Mouse (Mus musculus) brain, embryonic 14.5 days (tissue): ENCODE measurements at regions not wholly inside any gene's neighbourhood (a gene's known extent, or its start where the extent isn't known, plus 50 kb on each side); places are given as distances from the start of the nearest gene placed in this dataset.

Experiments
- DNase-seq: peaks from one replicate; pipeline ENCODE4 v3.0.0-alpha.2; 2011; ENCODE audit warnings: low read depth
- CTCF ChIP-seq: fragments of 200-500 bp; IDR thresholded peaks from 2 replicates; pipeline ENCODE4 v1.5.1; 2012; ENCODE audit warnings: inconsistent platforms, mild to moderate bottlenecking, moderate library complexity, borderline replicate concordance; ENCODE audit not compliant: insufficient read depth, insufficient read length; ENCODE audit errors: extremely low read depth
- POLR2A ChIP-seq: fragments of 200-500 bp; IDR thresholded peaks from 2 replicates; pipeline ENCODE4 v1.6.1; 2012; ENCODE audit warnings: mild to moderate bottlenecking, inconsistent platforms, borderline replicate concordance; ENCODE audit not compliant: poor library complexity, insufficient read depth, insufficient read length, severe bottlenecking; ENCODE audit errors: extremely low read depth

GRCm38 (mm10) chr14:99434645-99435044, 136.2 kb downstream of the Klf5 start:
- DNase-seq: no peak
- TF ChIP-seq POLR2A: no peak
- no peak for TF ChIP-seq CTCF

DNA sequence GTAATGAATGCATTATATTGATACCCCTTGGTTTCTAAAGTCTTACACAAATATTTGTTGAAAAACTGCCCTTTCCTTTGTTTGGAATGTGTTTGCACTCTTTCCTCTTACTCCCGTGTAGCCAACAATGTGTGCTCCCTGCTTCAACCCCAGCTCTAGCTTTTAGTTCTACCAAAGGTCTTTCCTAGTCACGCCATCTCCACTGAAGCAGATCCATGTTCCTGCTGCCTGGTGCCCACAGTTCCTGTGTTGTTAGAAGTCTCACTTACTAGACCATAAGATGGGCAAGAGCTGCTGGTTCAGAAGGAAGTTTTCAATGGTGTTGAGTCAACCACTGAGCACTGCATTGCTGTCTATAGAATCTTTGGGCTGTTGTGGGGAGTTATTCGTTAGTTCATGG, 137.0 kb downstream of the Klf5 start:
- TF ChIP-seq CTCF (no peak), POLR2A (no peak)
- DNase-seq: no peak

GRCm38 (mm10) chr14:99436051-99436450, 137.6 kb downstream of the Klf5 start:
- no peak for TF ChIP-seq CTCF
- no peak for TF ChIP-seq POLR2A
- no peak for DNase-seq

GRCm38 (mm10) chr14:99449112-99449511, 150.6 kb downstream of the Klf5 start:
- TF ChIP-seq POLR2A: no peak
- TF ChIP-seq CTCF: no peak
- DNase-seq: no peak

DNA sequence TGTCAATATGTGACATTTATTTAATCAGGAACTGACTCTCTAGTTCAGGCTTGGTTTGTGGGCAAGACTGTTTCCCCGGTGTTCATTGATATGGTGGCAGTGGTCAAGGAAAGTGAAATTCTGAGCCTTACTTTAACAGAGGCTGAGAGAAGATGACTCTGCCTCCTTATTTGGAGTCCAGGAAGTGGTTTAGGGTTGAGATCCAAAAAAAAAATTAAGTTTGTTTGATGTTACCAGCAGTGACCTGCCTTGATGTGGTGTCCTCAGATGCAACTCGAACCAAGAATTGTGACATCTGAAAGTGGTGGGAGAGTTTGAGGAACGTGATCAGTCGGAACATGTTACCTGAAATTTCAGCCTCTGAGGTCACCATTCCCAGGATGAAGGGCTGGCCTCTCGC, 151.4 kb downstream of the Klf5 start:
- TF ChIP-seq CTCF: no peak
- DNase-seq: no peak

GRCm38 (mm10) chr14:99451110-99451795, 152.8 kb downstream of the Klf5 start:
- TF ChIP-seq POLR2A (no peak), CTCF (no peak)
- DNase-seq: no peak

- TF ChIP-seq CTCF (no peak), POLR2A (no peak)
- DNase-seq: no peak
Observed at GRCm38 (mm10) chr14:99453916-99454315, 155.4 kb downstream of the Klf5 start.

- TF ChIP-seq POLR2A (no peak), CTCF (no peak)
Observed at GRCm38 (mm10) chr14:99456555-99456954, 158.1 kb downstream of the Klf5 start.

DNA sequence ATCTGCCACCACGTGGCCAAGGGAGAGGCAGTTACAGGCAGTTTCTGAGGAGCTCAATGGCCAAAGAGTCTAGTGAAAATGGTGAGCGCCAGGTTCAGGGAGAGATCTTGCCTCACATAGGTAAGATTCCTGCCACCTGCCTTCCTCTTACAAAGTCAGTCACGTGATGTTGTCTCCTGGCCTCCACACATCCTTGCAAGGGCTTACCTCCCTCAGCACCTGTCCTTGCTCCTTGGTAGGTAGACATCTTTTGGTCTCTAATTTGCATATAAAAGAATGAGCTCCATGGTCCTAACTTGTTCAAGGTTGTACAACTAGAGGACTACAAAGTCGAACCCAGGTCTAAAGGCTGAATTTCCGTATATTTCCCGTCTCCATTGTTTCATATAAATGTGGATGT, 159.1 kb downstream of the Klf5 start:
- DNase-seq: no peak
- TF ChIP-seq CTCF (no peak), POLR2A (no peak)

More at GRCm38 (mm10) chr14:99456555-99456954, 158.1 kb downstream of the Klf5 start:
- DNase-seq: no peak

DNA sequence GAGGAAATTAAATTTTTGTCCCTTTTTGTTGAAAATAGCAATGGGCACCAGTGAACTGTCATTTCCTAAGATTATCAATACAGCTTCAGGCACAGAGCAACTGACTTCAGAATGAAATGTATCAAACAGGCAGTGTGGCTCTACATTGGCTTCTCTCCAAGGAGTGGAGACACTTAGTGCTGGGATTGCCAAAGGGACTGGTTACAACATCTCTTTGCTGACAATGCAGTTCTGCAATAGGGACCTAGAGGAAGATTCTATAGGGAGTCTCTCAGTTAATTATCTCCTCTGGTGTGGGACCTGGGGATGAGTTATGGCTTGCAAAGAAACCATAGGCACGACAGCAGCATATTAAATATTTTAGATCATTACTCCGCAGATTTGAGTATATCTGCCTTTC, 173.6 kb downstream of the Klf5 start:
- no peak for TF ChIP-seq CTCF
- no peak for TF ChIP-seq POLR2A
- DNase-seq: peak; percentile 18

- DNase-seq: no peak
- TF ChIP-seq CTCF (no peak), POLR2A (no peak)
Observed at GRCm38 (mm10) chr14:99475271-99475670, 176.8 kb downstream of the Klf5 start.

DNA sequence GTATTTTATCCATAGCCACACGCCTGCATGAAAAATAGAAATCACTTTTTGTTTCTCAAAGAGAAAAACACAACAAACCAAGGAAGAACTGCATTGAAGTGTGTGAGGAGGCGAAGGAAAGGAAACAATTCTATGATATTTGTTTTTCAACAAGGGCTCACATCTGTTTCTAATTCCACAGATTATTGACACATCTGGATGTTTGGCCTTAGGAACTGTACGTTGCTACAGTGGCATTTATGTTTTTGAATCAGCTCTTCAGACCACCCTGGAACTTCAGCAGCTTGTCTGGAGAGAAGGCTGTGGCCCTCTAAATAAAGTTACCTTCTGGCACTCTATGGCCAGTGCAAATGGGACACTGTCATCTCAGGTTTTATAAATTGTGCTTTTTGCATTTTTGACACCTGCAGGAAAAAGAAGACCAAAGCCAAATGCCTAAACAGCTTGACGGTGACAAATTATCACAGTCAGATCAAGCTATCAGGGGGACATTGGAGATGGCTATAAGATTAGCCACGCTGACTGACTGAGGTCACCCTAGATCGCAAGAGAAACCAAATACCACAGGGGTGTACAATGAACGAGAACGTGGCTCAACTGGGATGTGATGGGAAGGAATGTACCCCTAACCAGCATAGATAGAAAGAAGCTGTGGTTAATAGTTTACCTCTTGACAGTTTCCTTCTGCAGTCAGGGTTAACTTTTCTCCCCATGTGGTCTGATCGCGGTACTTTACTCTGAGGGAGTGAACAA, 182.0 kb downstream of the Klf5 start:
- no peak for DNase-seq
- no peak for TF ChIP-seq CTCF
- no peak for TF ChIP-seq POLR2A
